Mouse (Mus musculus): ENCODE measurements around the gene Fbxw18. TPM values are rescaled to one million over a fixed set of nuclear protein-coding genes. Genes with fewer than 3 reads are reported as not detected.
"Not testable (repeated sequence)": the region's sequence is repeated elsewhere in the genome, so short reads cannot be mapped to it uniquely, and the experiment has no call there.

The Fbxw18 gene
- total RNA-seq (2017), result not detected in 2 replicates

GRCm38 (mm10) chr9:109702600-109702999 lies at the start of gene Fbxw18:
Fbxw18 (minus strand) TSS chr9:109702700.
- ATAC-seq (replicated peaks in 1 of 2; ENCODE audit: insufficient read depth in 1 of 2, low FRiP score in 2 of 2, low TSS enrichment in 1 of 2, low read depth in 1 of 2, poor library complexity in 2 of 2, severe bottlenecking in 2 of 2), result not testable (repeated sequence)

- not testable (repeated sequence) for ATAC-seq (replicated peaks in 1 of 2; ENCODE audit: insufficient read depth in 1 of 2, low FRiP score in 2 of 2, low TSS enrichment in 1 of 2, low read depth in 1 of 2, poor library complexity in 2 of 2, severe bottlenecking in 2 of 2)
These were observed 43.5 kb upstream of the Fbxw18 start, which contains the start of gene Fbxw26 for GRCm38 (mm10) chr9:109745989-109746388. Fbxw26 (minus strand) TSS chr9:109746089.

- ATAC-seq (replicated peaks in 1 of 2; ENCODE audit: insufficient read depth in 1 of 2, low FRiP score in 2 of 2, low TSS enrichment in 1 of 2, low read depth in 1 of 2, poor library complexity in 2 of 2, severe bottlenecking in 2 of 2), result peak in 1 of 2 experiments; percentile 42; a peak in 1 of 4 replicates
These were observed 17.2 kb downstream of the Fbxw18 start for GRCm38 (mm10) chr9:109685299-109685698.

GRCm38 (mm10) chr9:109664552-109664951 lies 37.9 kb downstream of the Fbxw18 start, which contains the start of gene Fbxw25:
Fbxw25 (minus strand) TSS chr9:109664652.
- not testable (repeated sequence) for ATAC-seq (replicated peaks in 1 of 2; ENCODE audit: insufficient read depth in 1 of 2, low FRiP score in 2 of 2, low TSS enrichment in 1 of 2, low read depth in 1 of 2, poor library complexity in 2 of 2, severe bottlenecking in 2 of 2)

Other genes starting within 250 kb of the Fbxw18 start
- not detected in 2 replicates for gene Fbxw19, start 206.8 kb downstream of the Fbxw18 start, total RNA-seq (2017)
- not detected in 2 replicates for gene Fbxw15, start 134.4 kb downstream of the Fbxw18 start, total RNA-seq (2017)
- gene Fbxw24, start 76.6 kb downstream of the Fbxw18 start, total RNA-seq (2017), result not detected in 2 replicates
- not detected in 2 replicates for gene Fbxw25, start 38.0 kb downstream of the Fbxw18 start, total RNA-seq (2017)
- gene Fbxw26, start 43.4 kb upstream of the Fbxw18 start, total RNA-seq (2017), result not detected in 2 replicates
- gene Fbxw27, start 88.0 kb upstream of the Fbxw18 start, total RNA-seq (2017), result not detected in 2 replicates
- not detected in 2 replicates for gene Spink8, start 109.6 kb upstream of the Fbxw18 start, total RNA-seq (2017)
- gene Nme6, start 130.0 kb upstream of the Fbxw18 start, total RNA-seq (2017), result 23.3 and 34.3 TPM in 2 replicates
- 230 and 773 TPM in 2 replicates for gene Camp, start 146.9 kb upstream of the Fbxw18 start, total RNA-seq (2017)
- 37.5 and 42.5 TPM in 2 replicates for gene Cdc25a, start 172.9 kb upstream of the Fbxw18 start, total RNA-seq (2017)
- gene Map4, start 228.8 kb upstream of the Fbxw18 start, total RNA-seq (2017), result 21.2 and 35.4 TPM in 2 replicates

Measured in hematopoietic stem cell, adult 5-6 weeks (primary cell).